Mouse (Mus musculus): ENCODE data around the gene Dnajb5. TPM values are rescaled to one million over a fixed set of nuclear protein-coding genes. Genes with fewer than 3 reads are reported as not detected.
A peak's percentile ranks its signal among the peaks of the same experiment; 100 is the strongest.

The Dnajb5 gene
- polyA plus RNA-seq, 1 experiment from 2014 or later = 1.5 TPM

- H3K4me3 ChIP-seq (replicated peaks) = peak overlapping the region; percentile 52
- H3K36me3 ChIP-seq (replicated peaks) = no peaks in the 10 kb centered on the region
- no peaks in the 10 kb centered on the region for H3K9me3 ChIP-seq (replicated peaks)
- 3% methylated on average over 26 of the region's 26 CpGs for WGBS (ENCODE audit: insufficient replicate concordance)
- no peak overlapping the region for H3K9ac ChIP-seq
- H3K27me3 ChIP-seq = peaks cover 96% of the 10 kb centered on the region
- H3K27ac ChIP-seq (replicated peaks) = no peak overlapping the region
- ATAC-seq (ENCODE audit: insufficient read depth) = no peak
- H3K4me1 ChIP-seq (replicated peaks) = peaks cover 9% of the 10 kb centered on the region
- peak overlapping the region; percentile 72 for H3K4me2 ChIP-seq
These were observed 32.2 kb upstream of the Dnajb5 start for GRCm38 (mm10) chr4:42917402-42917774.

GRCm38 (mm10) chr4:42920726-42921125, 28.9 kb upstream of the Dnajb5 start:
- Histone ChIP-seq H3K36me3 (replicated peaks) (no peaks in the 10 kb centered on the region), H3K9ac (no peak overlapping the region), H3K4me2 (no peak overlapping the region), H3K27me3 (peaks cover 99% of the 10 kb centered on the region), H3K27ac (replicated peaks) (no peak overlapping the region), H3K9me3 (replicated peaks) (no peaks in the 10 kb centered on the region), H3K4me1 (replicated peaks) (peaks cover 9% of the 10 kb centered on the region), H3K4me3 (replicated peaks) (no peak overlapping the region)
- 68% methylated on average over 9 of the region's 9 CpGs for WGBS (ENCODE audit: insufficient replicate concordance)
- ATAC-seq (ENCODE audit: insufficient read depth) = no peak

- ATAC-seq (ENCODE audit: insufficient read depth) = no peak
- Histone ChIP-seq H3K27me3 (peaks cover 97% of the 10 kb centered on the region), H3K4me3 (replicated peaks) (no peak overlapping the region)
These were observed 28.1 kb upstream of the Dnajb5 start for GRCm38 (mm10) chr4:42921536-42921935.

GRCm38 (mm10) chr4:42922056-42922455, 27.6 kb upstream of the Dnajb5 start:
- ATAC-seq (ENCODE audit: insufficient read depth) = no peak
- peaks cover 97% of the 10 kb centered on the region for H3K27me3 ChIP-seq
- 51% methylated on average over 6 of the region's 6 CpGs for WGBS (ENCODE audit: insufficient replicate concordance)

More at GRCm38 (mm10) chr4:42921536-42921935, 28.1 kb upstream of the Dnajb5 start:
- no peaks in the 10 kb centered on the region for H3K9me3 ChIP-seq (replicated peaks)
- peaks cover 9% of the 10 kb centered on the region for H3K4me1 ChIP-seq (replicated peaks)
- H3K4me2 ChIP-seq = no peak overlapping the region
- H3K36me3 ChIP-seq (replicated peaks) = no peaks in the 10 kb centered on the region
- 47% methylated on average over 2 of the region's 2 CpGs for WGBS (ENCODE audit: insufficient replicate concordance)
- no peak overlapping the region for H3K27ac ChIP-seq (replicated peaks)
- no peak overlapping the region for H3K9ac ChIP-seq

GRCm38 (mm10) chr4:42922461-42922860, 27.2 kb upstream of the Dnajb5 start:
- Histone ChIP-seq H3K9me3 (replicated peaks) (no peaks in the 10 kb centered on the region), H3K27me3 (peaks cover 93% of the 10 kb centered on the region), H3K4me2 (no peak overlapping the region), H3K36me3 (replicated peaks) (no peaks in the 10 kb centered on the region), H3K27ac (replicated peaks) (no peak overlapping the region), H3K4me3 (replicated peaks) (no peak overlapping the region), H3K4me1 (replicated peaks) (peaks cover 1% of the 10 kb centered on the region), H3K9ac (no peak overlapping the region)
- 59% methylated on average over 8 of the region's 8 CpGs for WGBS (ENCODE audit: insufficient replicate concordance)
- no peak for ATAC-seq (ENCODE audit: insufficient read depth)

More at GRCm38 (mm10) chr4:42922056-42922455, 27.6 kb upstream of the Dnajb5 start:
- Histone ChIP-seq H3K9ac (no peak overlapping the region), H3K36me3 (replicated peaks) (no peaks in the 10 kb centered on the region), H3K27ac (replicated peaks) (no peak overlapping the region), H3K4me1 (replicated peaks) (peaks cover 5% of the 10 kb centered on the region), H3K4me2 (no peak overlapping the region), H3K9me3 (replicated peaks) (no peaks in the 10 kb centered on the region), H3K4me3 (replicated peaks) (no peak overlapping the region)

- ATAC-seq (ENCODE audit: insufficient read depth) = no peak
- 70% methylated on average over 13 of the region's 13 CpGs for WGBS (ENCODE audit: insufficient replicate concordance)
- Histone ChIP-seq H3K27ac (replicated peaks) (no peak overlapping the region), H3K36me3 (replicated peaks) (no peaks in the 10 kb centered on the region), H3K4me2 (no peak overlapping the region), H3K9ac (no peak overlapping the region), H3K4me1 (replicated peaks) (no peaks in the 10 kb centered on the region), H3K4me3 (replicated peaks) (no peak overlapping the region), H3K9me3 (replicated peaks) (no peaks in the 10 kb centered on the region), H3K27me3 (peaks cover 76% of the 10 kb centered on the region)
These were observed 25.4 kb upstream of the Dnajb5 start for GRCm38 (mm10) chr4:42924095-42924710.

- Histone ChIP-seq H3K27me3 (peaks cover 51% of the 10 kb centered on the region), H3K9ac (no peak overlapping the region), H3K4me2 (no peak overlapping the region), H3K36me3 (replicated peaks) (no peaks in the 10 kb centered on the region), H3K9me3 (replicated peaks) (no peaks in the 10 kb centered on the region), H3K4me3 (replicated peaks) (no peak overlapping the region), H3K27ac (replicated peaks) (no peak overlapping the region), H3K4me1 (replicated peaks) (no peaks in the 10 kb centered on the region)
- 61% methylated on average over 5 of the region's 5 CpGs for WGBS (ENCODE audit: insufficient replicate concordance)
- no peak for ATAC-seq (ENCODE audit: insufficient read depth)
These were observed 21.4 kb upstream of the Dnajb5 start for GRCm38 (mm10) chr4:42928209-42928608.

- Histone ChIP-seq H3K4me2 (no peak overlapping the region), H3K4me3 (replicated peaks) (no peak overlapping the region), H3K4me1 (replicated peaks) (peaks cover 5% of the 10 kb centered on the region; the same call in 1 of the 2 replicates), H3K9ac (no peak overlapping the region), H3K27me3 (peaks cover 50% of the 10 kb centered on the region), H3K9me3 (replicated peaks) (no peaks in the 10 kb centered on the region), H3K27ac (replicated peaks) (no peak overlapping the region), H3K36me3 (replicated peaks) (no peaks in the 10 kb centered on the region)
- WGBS (ENCODE audit: insufficient replicate concordance) = 80% methylated on average over 9 of the region's 9 CpGs
- ATAC-seq (ENCODE audit: insufficient read depth) = no peak
These were observed 20.7 kb upstream of the Dnajb5 start for GRCm38 (mm10) chr4:42928952-42929351.

- Histone ChIP-seq H3K4me1 (replicated peaks) (peaks cover 6% of the 10 kb centered on the region; the same call in 1 of the 2 replicates), H3K9me3 (replicated peaks) (no peaks in the 10 kb centered on the region), H3K9ac (no peak overlapping the region), H3K36me3 (replicated peaks) (no peaks in the 10 kb centered on the region), H3K27ac (replicated peaks) (no peak overlapping the region), H3K4me3 (replicated peaks) (no peak overlapping the region), H3K4me2 (no peak overlapping the region), H3K27me3 (peaks cover 53% of the 10 kb centered on the region)
- 54% methylated on average over 8 of the region's 8 CpGs for WGBS (ENCODE audit: insufficient replicate concordance)
- ATAC-seq (ENCODE audit: insufficient read depth) = no peak
These were observed 17.2 kb upstream of the Dnajb5 start for GRCm38 (mm10) chr4:42932229-42932969.

GRCm38 (mm10) chr4:42933630-42934029, 16.0 kb upstream of the Dnajb5 start:
- Histone ChIP-seq H3K9ac (no peak overlapping the region), H3K36me3 (replicated peaks) (no peaks in the 10 kb centered on the region), H3K4me2 (peak overlapping the region; percentile 41), H3K4me3 (replicated peaks) (no peak overlapping the region), H3K27me3 (peaks cover 64% of the 10 kb centered on the region), H3K4me1 (replicated peaks) (peaks cover 6% of the 10 kb centered on the region; the same call in 1 of the 2 replicates), H3K27ac (replicated peaks) (no peak overlapping the region), H3K9me3 (replicated peaks) (no peaks in the 10 kb centered on the region)
- no peak for ATAC-seq (ENCODE audit: insufficient read depth)
- 5% methylated on average over 22 of the region's 22 CpGs for WGBS (ENCODE audit: insufficient replicate concordance)

GRCm38 (mm10) chr4:42941396-42941795, 8.2 kb upstream of the Dnajb5 start:
- Histone ChIP-seq H3K9ac (no peak overlapping the region), H3K9me3 (replicated peaks) (no peaks in the 10 kb centered on the region), H3K4me3 (replicated peaks) (no peak overlapping the region), H3K27ac (replicated peaks) (no peak overlapping the region), H3K4me1 (replicated peaks) (no peaks in the 10 kb centered on the region), H3K4me2 (no peak overlapping the region), H3K27me3 (peaks cover 72% of the 10 kb centered on the region), H3K36me3 (replicated peaks) (no peaks in the 10 kb centered on the region)
- 48% methylated on average over 7 of the region's 7 CpGs for WGBS (ENCODE audit: insufficient replicate concordance)
- no peak for ATAC-seq (ENCODE audit: insufficient read depth)
